Mouse (Mus musculus) hindbrain, embryonic 15.5 days (tissue): ENCODE measurements at regions not wholly inside any gene's neighbourhood (a gene's known extent, or its start where the extent isn't known, plus 50 kb on each side); places are given as distances from the start of the nearest gene placed in this dataset.

Source experiments
- ATAC-seq: fragments of 200-750 bp; cut with Nextera tagmentation; 2 replicates; pipeline ENCODE4 v1.8.0; 2017; ENCODE audit warnings: low read depth, moderate number of reproducible peaks, moderate TSS enrichment; ENCODE audit not compliant: low FRiP score
- H3K27ac ChIP-seq: fragments of 300-500 bp; sonication (generic); replicated peaks from 2 replicates; pipeline ENCODE4 v1.5.1; 2015; ENCODE audit warnings: mild to moderate bottlenecking, inconsistent platforms
- H3K27me3 ChIP-seq: fragments of 300-500 bp; sonication (generic); 2 replicates; pipeline ENCODE4 v1.6.1; 2015; ENCODE audit warnings: control low read depth, inconsistent platforms
- H3K36me3 ChIP-seq: fragments of 300-500 bp; sonication (generic); 2 replicates; pipeline ENCODE4 v1.6.1; 2015; ENCODE audit warnings: control low read depth, inconsistent platforms
- H3K4me1 ChIP-seq: fragments of 300-500 bp; sonication (generic); replicated peaks from 2 replicates; pipeline ENCODE4 v1.6.1; 2015; ENCODE audit warnings: control low read depth, inconsistent platforms
- H3K4me2 ChIP-seq: fragments of 300-500 bp; sonication (generic); 2 replicates; pipeline ENCODE4 v1.6.1; 2015; ENCODE audit warnings: moderate library complexity, mild to moderate bottlenecking, inconsistent platforms
- H3K4me3 ChIP-seq: fragments of 300-500 bp; sonication (generic); 2 replicates; pipeline ENCODE4 v1.5.1; 2015; ENCODE audit warnings: mild to moderate bottlenecking, inconsistent platforms
- H3K9ac ChIP-seq: fragments of 300-500 bp; sonication (generic); 2 replicates; pipeline ENCODE4 v1.6.1; 2015; ENCODE audit warnings: inconsistent platforms
- H3K9me3 ChIP-seq: fragments of 300-500 bp; sonication (generic); 2 replicates; pipeline ENCODE4 v1.6.1; 2016; ENCODE audit warnings: control low read depth, inconsistent platforms
- WGBS: fragments of 180-500 bp; shearing (Covaris S2); methylation state at CpG from one replicate; pipeline ENCODE4 v1.1.7; 2015; 5-methylcytosine and 5-hydroxymethylcytosine counted together

GRCm38 (mm10) chr17:75892156-75892555 is 340.4 kb upstream of the Fam98a start:
- no peak overlapping the region for H3K9ac ChIP-seq
- no peak overlapping the region for H3K4me2 ChIP-seq
- H3K4me3 ChIP-seq, result no peak overlapping the region
- H3K4me1 ChIP-seq, result no peaks in the 10 kb centered on the region
- H3K36me3 ChIP-seq, result no peaks in the 10 kb centered on the region
- no peaks in the 10 kb centered on the region for H3K9me3 ChIP-seq
- no peaks in the 10 kb centered on the region for H3K27me3 ChIP-seq
- ATAC-seq, result no peak
- 88% methylated on average over 4 of the region's 4 CpGs for WGBS
- H3K27ac ChIP-seq, result no peak overlapping the region

- H3K27ac ChIP-seq, result no peak overlapping the region
- H3K4me2 ChIP-seq, result no peak overlapping the region
- WGBS, result 86% methylated on average over 4 of the region's 4 CpGs
- no peaks in the 10 kb centered on the region for H3K36me3 ChIP-seq
- no peak overlapping the region for H3K4me3 ChIP-seq
- no peak overlapping the region for H3K9ac ChIP-seq
- ATAC-seq, result no peak
- H3K4me1 ChIP-seq, result no peaks in the 10 kb centered on the region
- no peaks in the 10 kb centered on the region for H3K27me3 ChIP-seq
- H3K9me3 ChIP-seq, result no peaks in the 10 kb centered on the region
Measured at GRCm38 (mm10) chr17:75891564-75891963, 339.8 kb upstream of the Fam98a start.

- H3K9me3 ChIP-seq, result no peaks in the 10 kb centered on the region
- no peak overlapping the region for H3K4me2 ChIP-seq
- H3K36me3 ChIP-seq, result no peaks in the 10 kb centered on the region
- no peak overlapping the region for H3K4me3 ChIP-seq
- no peaks in the 10 kb centered on the region for H3K4me1 ChIP-seq
- ATAC-seq, result no peak
- 33% methylated on average over 1 of the region's 1 CpGs for WGBS
- H3K27ac ChIP-seq, result no peak overlapping the region
- H3K9ac ChIP-seq, result no peak overlapping the region
- no peaks in the 10 kb centered on the region for H3K27me3 ChIP-seq
Measured at GRCm38 (mm10) chr17:75877848-75878247, 326.1 kb upstream of the Fam98a start.

DNA sequence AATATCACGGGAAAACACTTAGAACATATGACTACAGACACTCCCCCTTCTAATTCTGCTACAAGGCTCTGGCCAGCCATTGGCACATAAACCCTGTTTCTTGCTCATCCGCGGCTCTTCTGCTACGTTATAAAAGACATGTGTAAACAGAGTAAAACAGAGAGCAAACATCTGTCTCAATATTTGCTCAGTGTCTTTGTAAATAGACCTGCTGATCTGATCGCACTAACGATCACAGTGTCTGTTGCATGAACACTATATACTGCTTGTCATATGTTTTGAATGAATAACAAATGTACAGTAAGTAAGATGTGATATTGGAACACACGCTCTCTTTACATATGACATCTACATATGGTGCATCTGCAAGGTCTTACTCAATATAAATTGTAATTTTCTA is 325.1 kb upstream of the Fam98a start:
- Histone ChIP-seq H3K9ac (no peak overlapping the region), H3K36me3 (no peaks in the 10 kb centered on the region), H3K4me1 (no peaks in the 10 kb centered on the region), H3K4me3 (no peak overlapping the region), H3K9me3 (no peaks in the 10 kb centered on the region), H3K27ac (no peak overlapping the region), H3K27me3 (no peaks in the 10 kb centered on the region), H3K4me2 (no peak overlapping the region)
- 75% methylated on average over 7 of the region's 7 CpGs for WGBS
- ATAC-seq, result no peak

GRCm38 (mm10) chr17:75874535-75874934 is 322.8 kb upstream of the Fam98a start:
- no peak overlapping the region for H3K4me3 ChIP-seq
- no peak overlapping the region for H3K4me2 ChIP-seq
- H3K4me1 ChIP-seq, result no peaks in the 10 kb centered on the region
- 78% methylated on average over 6 of the region's 6 CpGs for WGBS
- H3K27ac ChIP-seq, result no peak overlapping the region
- no peak for ATAC-seq
- no peak overlapping the region for H3K9ac ChIP-seq
- H3K36me3 ChIP-seq, result no peaks in the 10 kb centered on the region
- no peaks in the 10 kb centered on the region for H3K27me3 ChIP-seq
- no peaks in the 10 kb centered on the region for H3K9me3 ChIP-seq

DNA sequence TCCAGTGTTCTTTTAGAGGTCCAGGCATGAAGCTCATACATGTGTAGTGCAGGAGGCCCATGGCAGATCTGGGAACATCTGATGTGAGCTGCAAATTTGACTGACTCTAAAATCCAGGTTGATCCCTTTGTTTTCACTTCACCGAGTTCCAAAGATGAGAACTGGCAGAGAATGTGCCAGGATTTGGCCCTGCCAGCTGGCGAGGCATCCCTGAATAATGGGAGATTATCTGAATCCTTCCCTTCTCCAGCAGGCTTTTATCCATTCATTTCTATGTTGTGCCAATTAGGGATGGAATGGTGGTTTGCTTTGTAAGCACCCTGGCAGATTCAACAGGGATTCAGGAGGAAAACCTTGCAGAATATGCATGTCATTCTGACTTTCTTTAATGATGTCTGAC is 318.7 kb upstream of the Fam98a start:
- Histone ChIP-seq H3K27ac (no peak overlapping the region), H3K4me1 (no peaks in the 10 kb centered on the region), H3K9me3 (no peaks in the 10 kb centered on the region), H3K4me2 (no peak overlapping the region), H3K27me3 (no peaks in the 10 kb centered on the region), H3K9ac (no peak overlapping the region), H3K4me3 (no peak overlapping the region), H3K36me3 (no peaks in the 10 kb centered on the region)
- 41% methylated on average over 2 of the region's 2 CpGs for WGBS
- no peak; the same call in 1 of the 2 replicates for ATAC-seq

GRCm38 (mm10) chr17:75857015-75857414 is 305.3 kb upstream of the Fam98a start:
- H3K9ac ChIP-seq, result no peak overlapping the region
- H3K4me1 ChIP-seq, result no peaks in the 10 kb centered on the region
- 73% methylated on average over 8 of the region's 8 CpGs for WGBS
- H3K27ac ChIP-seq, result no peak overlapping the region
- no peaks in the 10 kb centered on the region for H3K27me3 ChIP-seq
- ATAC-seq, result no peak
- H3K4me2 ChIP-seq, result no peak overlapping the region
- no peak overlapping the region for H3K4me3 ChIP-seq
- no peaks in the 10 kb centered on the region for H3K9me3 ChIP-seq
- no peaks in the 10 kb centered on the region for H3K36me3 ChIP-seq

GRCm38 (mm10) chr17:75815997-75816626 is 264.4 kb upstream of the Fam98a start:
- 24% methylated on average over 12 of the region's 12 CpGs for WGBS
- no peaks in the 10 kb centered on the region for H3K36me3 ChIP-seq
- H3K4me2 ChIP-seq, result no peak overlapping the region
- H3K4me1 ChIP-seq, result no peaks in the 10 kb centered on the region
- ATAC-seq, result peak; percentile 84
- H3K27me3 ChIP-seq, result no peaks in the 10 kb centered on the region
- no peak overlapping the region for H3K9ac ChIP-seq
- H3K4me3 ChIP-seq, result no peak overlapping the region
- no peak overlapping the region for H3K27ac ChIP-seq
- no peaks in the 10 kb centered on the region for H3K9me3 ChIP-seq

- H3K4me1 ChIP-seq, result no peaks in the 10 kb centered on the region; the same call in 1 of the 2 replicates
Measured at GRCm38 (mm10) chr17:75812163-75812562, 260.4 kb upstream of the Fam98a start.

GRCm38 (mm10) chr17:75808524-75809326 is 257.0 kb upstream of the Fam98a start:
- 28% methylated on average over 6 of the region's 6 CpGs for WGBS
- H3K4me3 ChIP-seq, result no peak overlapping the region
- H3K4me1 ChIP-seq, result no peaks in the 10 kb centered on the region; the same call in 1 of the 2 replicates
- no peak overlapping the region for H3K27ac ChIP-seq
- H3K36me3 ChIP-seq, result no peaks in the 10 kb centered on the region
- no peak; the same call in 1 of the 2 replicates for ATAC-seq
- no peak overlapping the region for H3K9ac ChIP-seq
- H3K9me3 ChIP-seq, result no peaks in the 10 kb centered on the region
- no peaks in the 10 kb centered on the region for H3K27me3 ChIP-seq
- no peak overlapping the region for H3K4me2 ChIP-seq

More at GRCm38 (mm10) chr17:75812163-75812562, 260.4 kb upstream of the Fam98a start:
- H3K4me3 ChIP-seq, result no peak overlapping the region
- H3K9me3 ChIP-seq, result no peaks in the 10 kb centered on the region
- no peak overlapping the region for H3K27ac ChIP-seq
- no peak for ATAC-seq
- no peaks in the 10 kb centered on the region for H3K27me3 ChIP-seq
- WGBS, result 80% methylated on average over 3 of the region's 3 CpGs
- H3K4me2 ChIP-seq, result no peak overlapping the region
- no peak overlapping the region for H3K9ac ChIP-seq
- no peaks in the 10 kb centered on the region for H3K36me3 ChIP-seq

DNA sequence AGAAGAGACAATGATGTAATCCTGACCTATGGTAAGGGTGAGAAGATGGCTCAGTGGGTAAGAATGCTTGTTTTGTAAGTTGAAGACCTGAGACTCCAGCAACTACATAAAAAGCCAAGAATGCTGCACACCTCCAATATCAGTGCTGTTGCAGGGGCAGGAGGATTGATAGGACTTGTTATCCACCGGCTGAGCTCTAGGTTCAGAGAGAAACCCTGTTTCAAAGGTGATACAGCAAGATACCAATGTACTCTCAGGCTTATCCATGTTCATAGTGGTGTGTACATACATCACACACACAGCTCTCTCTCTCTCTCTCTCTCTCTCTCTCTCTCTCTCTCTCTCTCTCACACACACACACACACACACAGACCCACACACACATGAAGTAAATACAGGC is 256.3 kb upstream of the Fam98a start:
- H3K36me3 ChIP-seq, result no peaks in the 10 kb centered on the region
- H3K9ac ChIP-seq, result no peak overlapping the region
- no peaks in the 10 kb centered on the region; the same call in 1 of the 2 replicates for H3K4me1 ChIP-seq
- H3K4me2 ChIP-seq, result no peak overlapping the region
- H3K4me3 ChIP-seq, result no peak overlapping the region
- no peaks in the 10 kb centered on the region for H3K9me3 ChIP-seq
- 64% methylated on average over 1 of the region's 1 CpGs for whole genome bisulfite sequencing
- H3K27me3 ChIP-seq, result no peaks in the 10 kb centered on the region
- H3K27ac ChIP-seq, result no peak overlapping the region
- ATAC-seq, result no peak

GRCm38 (mm10) chr17:75804358-75804757 is 252.6 kb upstream of the Fam98a start:
- no peaks in the 10 kb centered on the region for H3K27me3 ChIP-seq
- H3K9me3 ChIP-seq, result no peaks in the 10 kb centered on the region
- H3K9ac ChIP-seq, result no peak overlapping the region
- no peak overlapping the region for H3K4me3 ChIP-seq
- 33% methylated on average over 1 of the region's 1 CpGs for WGBS
- peak; percentile 72; the same call in 1 of the 2 replicates for ATAC-seq
- no peak overlapping the region for H3K4me2 ChIP-seq
- H3K36me3 ChIP-seq, result no peaks in the 10 kb centered on the region
- H3K27ac ChIP-seq, result no peak overlapping the region
- H3K4me1 ChIP-seq, result no peaks in the 10 kb centered on the region
